Mouse (Mus musculus): ENCODE measurements around the gene Pcsk4. TPM values are rescaled to one million over a fixed set of nuclear protein-coding genes. Genes with fewer than 3 reads are reported as not detected.

Pcsk4 gene
- polyA plus RNA-seq, 1 experiment: 2.2 TPM

- no peak overlapping the region for H3K27ac ChIP-seq (ENCODE audit: insufficient read depth, low read depth, low read length)
- no peak for TF ChIP-seq POLR2A (IDR thresholded peaks at IDR 0.05; ENCODE audit: borderline replicate concordance, low read depth, low read length)
- H3K4me3 ChIP-seq (ENCODE audit: insufficient read depth, low read length): no peak overlapping the region
- no peaks in the 10 kb centered on the region for H3K4me1 ChIP-seq (ENCODE audit: control insufficient read depth, insufficient read depth, low read length)
Measured at GRCm38 (mm10) chr10:80279273-80279672, 50.0 kb downstream of the Pcsk4 start.

GRCm38 (mm10) chr10:80278390-80278789, 50.9 kb downstream of the Pcsk4 start:
- no peak overlapping the region for H3K4me3 ChIP-seq (ENCODE audit: insufficient read depth, low read length)
- TF ChIP-seq CTCF (IDR thresholded peaks at IDR 0.05; ENCODE audit: low read depth, low read length) (no peak), POLR2A (IDR thresholded peaks at IDR 0.05; ENCODE audit: borderline replicate concordance, low read depth, low read length) (no peak)
- H3K27ac ChIP-seq (ENCODE audit: insufficient read depth, low read depth, low read length): no peak overlapping the region
- H3K4me1 ChIP-seq (ENCODE audit: control insufficient read depth, insufficient read depth, low read length): no peaks in the 10 kb centered on the region

- Histone ChIP-seq H3K27ac (ENCODE audit: insufficient read depth, low read depth, low read length) (no peak overlapping the region), H3K4me3 (ENCODE audit: insufficient read depth, low read length) (no peak overlapping the region), H3K4me1 (ENCODE audit: control insufficient read depth, insufficient read depth, low read length) (peaks cover 8% of the 10 kb centered on the region)
- TF ChIP-seq POLR2A (IDR thresholded peaks at IDR 0.05; ENCODE audit: borderline replicate concordance, low read depth, low read length): no peak
- TF ChIP-seq CTCF (IDR thresholded peaks at IDR 0.05; ENCODE audit: low read depth, low read length): no peak
Measured at GRCm38 (mm10) chr10:80276238-80276637, 53.1 kb downstream of the Pcsk4 start.

GRCm38 (mm10) chr10:80273847-80274246, 55.5 kb downstream of the Pcsk4 start:
- peaks cover 23% of the 10 kb centered on the region for H3K4me1 ChIP-seq (ENCODE audit: control insufficient read depth, insufficient read depth, low read length)
- H3K27ac ChIP-seq (ENCODE audit: insufficient read depth, low read depth, low read length): no peak overlapping the region
- TF ChIP-seq POLR2A (IDR thresholded peaks at IDR 0.05; ENCODE audit: borderline replicate concordance, low read depth, low read length): no peak
- no peak for TF ChIP-seq CTCF (IDR thresholded peaks at IDR 0.05; ENCODE audit: low read depth, low read length)
- H3K4me3 ChIP-seq (ENCODE audit: insufficient read depth, low read length): no peak overlapping the region

- Histone ChIP-seq H3K27ac (ENCODE audit: insufficient read depth, low read depth, low read length) (no peak overlapping the region), H3K4me3 (ENCODE audit: insufficient read depth, low read length) (no peak overlapping the region)
- no peak for TF ChIP-seq CTCF (IDR thresholded peaks at IDR 0.05; ENCODE audit: low read depth, low read length)
- no peak for TF ChIP-seq POLR2A (IDR thresholded peaks at IDR 0.05; ENCODE audit: borderline replicate concordance, low read depth, low read length)
Measured at GRCm38 (mm10) chr10:80271870-80272585, 57.3 kb downstream of the Pcsk4 start.

More at GRCm38 (mm10) chr10:80271870-80272585, 57.3 kb downstream of the Pcsk4 start:
- H3K4me1 ChIP-seq (ENCODE audit: control insufficient read depth, insufficient read depth, low read length): peaks cover 37% of the 10 kb centered on the region

Other genes with a start within 250 kb of the Pcsk4 start
- gene Sbno2, start 223.9 kb downstream of the Pcsk4 start, polyA plus RNA-seq (2012; ENCODE audit: insufficient read depth, insufficient read length, missing spikeins): 54.5 and 55.8 TPM in 2 replicates
- 104 TPM in 2 replicates for gene Stk11, start 213.7 kb downstream of the Pcsk4 start, polyA plus RNA-seq (2012; ENCODE audit: insufficient read depth, insufficient read length, missing spikeins)
- gene Atp5d, start 190.9 kb downstream of the Pcsk4 start, polyA plus RNA-seq (2012; ENCODE audit: insufficient read depth, insufficient read length, missing spikeins): 198 TPM in 2 replicates
- 2.0 and 2.9 TPM in 2 replicates for gene Cbarp, start 188.7 kb downstream of the Pcsk4 start, polyA plus RNA-seq (2012; ENCODE audit: insufficient read depth, insufficient read length, missing spikeins)
- 32.9 and 40.5 TPM in 2 replicates for gene Midn, start 181.2 kb downstream of the Pcsk4 start, polyA plus RNA-seq (2012; ENCODE audit: insufficient read depth, insufficient read length, missing spikeins)
- gene Cirbp, start 163.5 kb downstream of the Pcsk4 start, polyA plus RNA-seq (2012; ENCODE audit: insufficient read depth, insufficient read length, missing spikeins): 48.0 and 49.8 TPM in 2 replicates
- 22.7 and 23.9 TPM in 2 replicates for gene 1600002K03Rik, start 156.6 kb downstream of the Pcsk4 start, polyA plus RNA-seq (2012; ENCODE audit: insufficient read depth, insufficient read length, missing spikeins)
- gene Efna2, start 150.0 kb downstream of the Pcsk4 start, polyA plus RNA-seq (2012; ENCODE audit: insufficient read depth, insufficient read length, missing spikeins): 0.51 and 1.0 TPM in 2 replicates
- gene Mum1, start 103.1 kb downstream of the Pcsk4 start, polyA plus RNA-seq (2012; ENCODE audit: insufficient read depth, insufficient read length, missing spikeins): 27.2 and 36.2 TPM in 2 replicates
- gene Ndufs7, start 80.4 kb downstream of the Pcsk4 start, polyA plus RNA-seq (2012; ENCODE audit: insufficient read depth, insufficient read length, missing spikeins): 104 and 108 TPM in 2 replicates
- gene Gamt, start 68.5 kb downstream of the Pcsk4 start, polyA plus RNA-seq (2012; ENCODE audit: insufficient read depth, insufficient read length, missing spikeins): 19.5 and 26.3 TPM in 2 replicates
- 103 and 109 TPM in 2 replicates for gene Dazap1, start 68.0 kb downstream of the Pcsk4 start, polyA plus RNA-seq (2012; ENCODE audit: insufficient read depth, insufficient read length, missing spikeins)
- 1,336 and 1,616 TPM in 2 replicates for gene Rps15, start 37.0 kb downstream of the Pcsk4 start, polyA plus RNA-seq (2012; ENCODE audit: insufficient read depth, insufficient read length, missing spikeins)
- gene Apc2, start 33.5 kb downstream of the Pcsk4 start, polyA plus RNA-seq (2012; ENCODE audit: insufficient read depth, insufficient read length, missing spikeins): 0.25 and 0.81 TPM in 2 replicates
- 38.8 and 39.3 TPM in 2 replicates for gene 2310011J03Rik, start 9.0 kb downstream of the Pcsk4 start, polyA plus RNA-seq (2012; ENCODE audit: insufficient read depth, insufficient read length, missing spikeins)
- 1.5 TPM in 1 of 2 replicates, not detected in the other for gene Reep6, start 455 bp upstream of the Pcsk4 start, polyA plus RNA-seq (2012; ENCODE audit: insufficient read depth, insufficient read length, missing spikeins)
- 7.6 and 8.8 TPM in 2 replicates for gene Adamtsl5, start 18.9 kb upstream of the Pcsk4 start, polyA plus RNA-seq (2012; ENCODE audit: insufficient read depth, insufficient read length, missing spikeins)
- gene Plk5, start 27.0 kb upstream of the Pcsk4 start, polyA plus RNA-seq (2012; ENCODE audit: insufficient read depth, insufficient read length, missing spikeins): not detected in 2 replicates
- gene Mex3d, start 58.2 kb upstream of the Pcsk4 start, polyA plus RNA-seq (2012; ENCODE audit: insufficient read depth, insufficient read length, missing spikeins): 5.8 and 8.3 TPM in 2 replicates
- 55.6 and 58.2 TPM in 2 replicates for gene Mbd3, start 70.1 kb upstream of the Pcsk4 start, polyA plus RNA-seq (2012; ENCODE audit: insufficient read depth, insufficient read length, missing spikeins)
- gene Uqcr11, start 77.3 kb upstream of the Pcsk4 start, polyA plus RNA-seq (2012; ENCODE audit: insufficient read depth, insufficient read length, missing spikeins): 175 and 193 TPM in 2 replicates
- gene Tcf3, start 104.1 kb upstream of the Pcsk4 start, polyA plus RNA-seq (2012; ENCODE audit: insufficient read depth, insufficient read length, missing spikeins): 25.5 and 27.4 TPM in 2 replicates
- not detected in 2 replicates for gene Onecut3, start 165.3 kb upstream of the Pcsk4 start, polyA plus RNA-seq (2012; ENCODE audit: insufficient read depth, insufficient read length, missing spikeins)
- gene Atp8b3, start 209.6 kb upstream of the Pcsk4 start, polyA plus RNA-seq (2012; ENCODE audit: insufficient read depth, insufficient read length, missing spikeins): not detected in 2 replicates
- 28.9 and 29.8 TPM in 2 replicates for gene Rexo1, start 232.1 kb upstream of the Pcsk4 start, polyA plus RNA-seq (2012; ENCODE audit: insufficient read depth, insufficient read length, missing spikeins)
- 7.7 and 9.3 TPM in 2 replicates for gene Klf16, start 247.8 kb upstream of the Pcsk4 start, polyA plus RNA-seq (2012; ENCODE audit: insufficient read depth, insufficient read length, missing spikeins)